20 mouse cellular contexts compared by ENCODE assay signal in the genomic region with DNA sequence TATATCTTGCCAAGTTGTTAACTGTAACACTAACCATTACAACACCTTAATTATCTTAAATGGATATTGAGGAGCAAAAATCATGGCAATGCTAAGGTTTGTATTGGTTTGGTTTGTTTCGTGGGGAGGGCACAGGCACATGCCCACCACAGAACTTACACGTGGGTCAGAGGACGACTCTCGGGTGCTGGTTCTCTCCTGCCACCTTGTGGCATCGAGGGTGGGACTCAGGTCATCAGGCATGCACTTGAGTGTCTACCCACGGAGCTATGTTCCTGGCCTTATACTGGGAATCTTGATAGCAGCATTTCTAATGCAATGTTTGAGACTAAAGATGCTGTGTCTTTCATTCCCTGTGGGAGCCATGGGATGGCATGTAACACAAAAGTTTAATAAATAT. TPM values are rescaled to one million over a fixed set of nuclear protein-coding genes. Genes with fewer than 3 reads are reported as not detected.
DNase-seq lines count a peak whose midpoint lies in the region; ATAC-seq and TF ChIP-seq lines count a peak whose summit lies in the region.
"Had no signal": no experiment of that assay in that cellular context is flagged by ENCODE, and none has a peak within 500 bp of the region (broad histone marks: within the 10 kb centered on the region; RNA-seq: fewer than 3 reads in every experiment).

No protein-coding gene starts in this region.

- WGBS in liver, postnatal 0 days (ENCODE audit: insufficient replicate concordance): 27% methylated on average over 6 of the region's 6 CpGs
- WGBS in liver, embryonic 11.5 days: 34% methylated on average over 6 of the region's 6 CpGs

- H3K4me2 ChIP-seq in liver, postnatal 0 days (ENCODE audit: low read depth, low read length): no peak overlapping the region
- no peak overlapping the region for H3K4me2 ChIP-seq in liver, embryonic 11.5 days
- H3K4me2 ChIP-seq: embryonic facial prominence, embryonic 13.5 days; heart, embryonic 12.5 days; hindbrain, embryonic 12.5 days; limb, embryonic 12.5 days had no signal

- no peaks in the 10 kb centered on the region for H3K36me3 ChIP-seq in liver, postnatal 0 days (replicated peaks; ENCODE audit: insufficient read depth, low read length)
- no peaks in the 10 kb centered on the region for H3K36me3 ChIP-seq in liver, embryonic 11.5 days (ENCODE audit: control insufficient read depth, insufficient read depth, low read length)
- H3K36me3 ChIP-seq: embryonic facial prominence, embryonic 13.5 days; heart, embryonic 12.5 days; hindbrain, embryonic 12.5 days; limb, embryonic 12.5 days had no signal

- TF ChIP-seq CTCF in gastrocnemius, adult 2 months (IDR thresholded peaks at IDR 0.05): 0 out of 2 replicates have a peak, but pooled peaks have one; percentile 1
- peak; percentile 35 for TF ChIP-seq CTCF in liver, postnatal 0 days (IDR thresholded peaks at IDR 0.05; ENCODE audit: low read depth)

- no peak for DNase-seq in gastrocnemius, adult 2 months
- DNase-seq in gastrocnemius, adult 8-10 months (ENCODE audit: low spot score in 2 of 2): no peak
- DNase-seq in liver, postnatal 0 days: no peak
- DNase-seq in liver, embryonic 11.5 days (ENCODE audit: low spot score): no peak
- peak; percentile 31 for DNase-seq in A20 (ENCODE audit: low read depth, low spot score)
- no peak for DNase-seq in adrenal gland, postnatal 14 days
- DNase-seq: adrenal gland, postnatal 25 days; cerebellum, postnatal 14 days; kidney, adult 2 months; lung, adult 18-20 months had no signal

- H3K27ac ChIP-seq in gastrocnemius, adult 2 months: no peak overlapping the region
- no peak overlapping the region for H3K27ac ChIP-seq in liver, postnatal 0 days (ENCODE audit: low read depth)
- no peak overlapping the region for H3K27ac ChIP-seq in liver, embryonic 11.5 days (ENCODE audit: low read depth, low read length)
- H3K27ac ChIP-seq: embryonic facial prominence, embryonic 13.5 days; hindbrain, embryonic 12.5 days; limb, embryonic 12.5 days had no signal

- peaks cover 48% of the 10 kb centered on the region for H3K27me3 ChIP-seq in liver, postnatal 0 days (ENCODE audit: insufficient read depth, low read length)
- H3K27me3 ChIP-seq in liver, embryonic 11.5 days (replicated peaks; ENCODE audit: control insufficient read depth, insufficient read depth, low read length): peaks cover 72% of the 10 kb centered on the region

- no peak for TF ChIP-seq EP300 in liver, postnatal 0 days (IDR thresholded peaks at IDR 0.05; ENCODE audit: low read depth)

- peaks cover 4% of the 10 kb centered on the region; the same call in 1 of the 2 replicates for H3K9me3 ChIP-seq in liver, postnatal 0 days (ENCODE audit: low read length)
- peaks cover 2% of the 10 kb centered on the region; the same call in 1 of the 2 replicates for H3K9me3 ChIP-seq in liver, embryonic 11.5 days (ENCODE audit: control insufficient read depth, low read length)
- H3K9me3 ChIP-seq: hindbrain, embryonic 12.5 days had no signal

- no peak overlapping the region for H3K9ac ChIP-seq in liver, postnatal 0 days (replicated peaks)
- H3K9ac ChIP-seq in liver, embryonic 11.5 days (ENCODE audit: low read depth, low read length): no peak overlapping the region
- H3K9ac ChIP-seq: embryonic facial prominence, embryonic 13.5 days; heart, embryonic 12.5 days; hindbrain, embryonic 12.5 days; limb, embryonic 12.5 days had no signal

- intact Hi-C loops in gastrocnemius, adult 2 months (cut with DNase I): no loop called here

- H3K4me3 ChIP-seq in gastrocnemius, adult 2 months: no peak overlapping the region
- no peak overlapping the region for H3K4me3 ChIP-seq in liver, postnatal 0 days (ENCODE audit: low read depth, low read length)
- no peak overlapping the region for H3K4me3 ChIP-seq in liver, embryonic 11.5 days (ENCODE audit: low read depth, low read length)
- H3K4me3 ChIP-seq: embryonic facial prominence, embryonic 13.5 days; heart, embryonic 12.5 days; hindbrain, embryonic 12.5 days; limb, embryonic 12.5 days had no signal

- peaks cover 2% of the 10 kb centered on the region; the same call in 1 of the 2 replicates for H3K4me1 ChIP-seq in liver, postnatal 0 days (ENCODE audit: insufficient read depth)
- no peaks in the 10 kb centered on the region for H3K4me1 ChIP-seq in liver, embryonic 11.5 days (replicated peaks; ENCODE audit: control insufficient read depth, insufficient read depth, low read length)

- ATAC-seq in liver, postnatal 0 days: no peak
- ATAC-seq in liver, embryonic 11.5 days (replicated peaks; ENCODE audit: low FRiP score): no peak
- peak; percentile 37; the same call in 1 of the 2 replicates for ATAC-seq in common myeloid progenitor, adult 5-6 weeks (replicated peaks; ENCODE audit: low read depth, poor library complexity, severe bottlenecking)
- ATAC-seq: midbrain, embryonic 16.5 days had no signal

RNA-seq across cellular contexts. Expression of a gene that starts 8.2 kb away (rescaled TPM):
- not detected for total RNA-seq in gastrocnemius, adult 2 months (2021)
- not detected for total RNA-seq in gastrocnemius, adult 8-10 months (2022)
- polyA plus RNA-seq in liver, postnatal 0 days (2015; fragmentation: Nextera tagmentation; extraction: Ambion mirVana): not detected in 2 replicates
- not detected in 2 replicates for polyA plus RNA-seq in liver, embryonic 11.5 days (2014; fragmentation: Nextera tagmentation; extraction: Ambion mirVana)
- not detected in 2 replicates for total RNA-seq in common myeloid progenitor, adult 5-6 weeks (2017)
- 0.15 TPM in 1 of 2 replicates, not detected in the other for total RNA-seq in adrenal gland, postnatal 14 days (2021)
- total RNA-seq: adrenal gland, postnatal 25 days had no signal
- polyA plus RNA-seq: C2C12; gonadal fat pad, adult 2 months; heart, embryonic 12.5 days; large intestine, adult 2 months; limb, embryonic 12.5 days had no signal

RNA-seq across cellular contexts. Expression of a gene that starts 52.5 kb away (rescaled TPM):
- not detected for total RNA-seq in gastrocnemius, adult 2 months (2021)
- total RNA-seq in gastrocnemius, adult 8-10 months (2022): not detected
- 0.28 and 0.33 TPM in 2 replicates for polyA plus RNA-seq in liver, postnatal 0 days (2015; fragmentation: Nextera tagmentation; extraction: Ambion mirVana)
- polyA plus RNA-seq in liver, embryonic 11.5 days (2014; fragmentation: Nextera tagmentation; extraction: Ambion mirVana): not detected in 2 replicates
- not detected in 2 replicates for total RNA-seq in common myeloid progenitor, adult 5-6 weeks (2017)
- 1.1 and 1.2 TPM in 2 replicates for total RNA-seq in adrenal gland, postnatal 14 days (2021)
- total RNA-seq: megakaryocyte, adult 5-6 weeks had no signal
- polyA plus RNA-seq: C2C12; heart, embryonic 12.5 days had no signal
